Mouse (Mus musculus) intestine, embryonic 15.5 days (tissue): ENCODE measurements around the gene Itih5. TPM values are rescaled to one million over a fixed set of nuclear protein-coding genes. Genes with fewer than 3 reads are reported as not detected.

Experiments
- ATAC-seq: fragments of 200-750 bp; cut with Nextera tagmentation; 2 replicates; pipeline ENCODE4 v1.8.0; 2017; ENCODE audit warnings: moderate TSS enrichment, moderate library complexity
- H3K27ac ChIP-seq: fragments of 300-500 bp; sonication (generic); 2 replicates; pipeline ENCODE4 v1.5.1; 2015; ENCODE audit warnings: mild to moderate bottlenecking, inconsistent platforms
- H3K27me3 ChIP-seq: fragments of 300-500 bp; sonication (generic); replicated peaks from 2 replicates; pipeline ENCODE4 v1.6.1; 2015; ENCODE audit warnings: inconsistent platforms
- H3K36me3 ChIP-seq: fragments of 300-500 bp; sonication (generic); 2 replicates; pipeline ENCODE4 v1.6.1; 2015; ENCODE audit warnings: inconsistent platforms
- H3K4me1 ChIP-seq: fragments of 300-500 bp; sonication (generic); replicated peaks from 2 replicates; pipeline ENCODE4 v1.6.1; 2015; ENCODE audit warnings: inconsistent platforms
- H3K4me2 ChIP-seq: fragments of 300-500 bp; sonication (generic); replicated peaks from 2 replicates; pipeline ENCODE4 v1.6.1; 2015; ENCODE audit warnings: mild to moderate bottlenecking, inconsistent platforms
- H3K4me3 ChIP-seq: fragments of 300-500 bp; sonication (generic); replicated peaks from 2 replicates; pipeline ENCODE4 v1.5.1; 2015; ENCODE audit warnings: inconsistent platforms
- H3K9ac ChIP-seq: fragments of 300-500 bp; sonication (generic); 2 replicates; pipeline ENCODE4 v1.6.1; 2015; ENCODE audit warnings: inconsistent platforms
- H3K9me3 ChIP-seq: fragments of 300-500 bp; sonication (generic); 2 replicates; pipeline ENCODE4 v1.6.1; 2016; ENCODE audit warnings: inconsistent platforms
- WGBS: fragments of 180-500 bp; shearing (Covaris S2); methylation state at CpG from one replicate; pipeline ENCODE4 v1.1.7; 2015; 5-methylcytosine and 5-hydroxymethylcytosine counted together
- polyA plus RNA-seq: library from polyadenylated mRNA; unstranded; fragments of >200 nt; fragmentation: Nextera tagmentation; extraction: Ambion mirVana; gene quantifications from 2 replicates; pipeline ENCODE4 v1.2.1, GENCODE M21; 2015

Itih5 gene
- polyA plus RNA-seq, 1 experiment from 2014 or later, result 12.1 TPM

GRCm38 (mm10) chr2:10273541-10274050 lies 120.2 kb downstream of the Itih5 start:
- no peak overlapping the region for H3K9ac ChIP-seq
- no peaks in the 10 kb centered on the region for H3K36me3 ChIP-seq
- peaks cover 6% of the 10 kb centered on the region; the same call in 1 of the 2 replicates for H3K4me1 ChIP-seq
- H3K27me3 ChIP-seq, result no peaks in the 10 kb centered on the region
- H3K4me3 ChIP-seq, result no peak overlapping the region
- no peak overlapping the region for H3K4me2 ChIP-seq
- H3K9me3 ChIP-seq, result no peaks in the 10 kb centered on the region
- no peak for ATAC-seq
- 86% methylated on average over 3 of the region's 3 CpGs for WGBS
- H3K27ac ChIP-seq, result no peak overlapping the region

GRCm38 (mm10) chr2:10276194-10276593 lies 122.8 kb downstream of the Itih5 start:
- Histone ChIP-seq H3K4me1 (peaks cover 6% of the 10 kb centered on the region; the same call in 1 of the 2 replicates), H3K9ac (no peak overlapping the region), H3K27me3 (no peaks in the 10 kb centered on the region), H3K27ac (no peak overlapping the region), H3K4me2 (no peak overlapping the region), H3K9me3 (no peaks in the 10 kb centered on the region), H3K36me3 (no peaks in the 10 kb centered on the region), H3K4me3 (no peak overlapping the region)
- ATAC-seq, result peak; percentile 85
- WGBS, result 25% methylated on average over 2 of the region's 2 CpGs

GRCm38 (mm10) chr2:10283686-10284085 lies 130.3 kb downstream of the Itih5 start:
- whole genome bisulfite sequencing, result 45% methylated on average over 5 of the region's 5 CpGs
- Histone ChIP-seq H3K9ac (no peak overlapping the region), H3K36me3 (no peaks in the 10 kb centered on the region), H3K9me3 (no peaks in the 10 kb centered on the region), H3K27me3 (no peaks in the 10 kb centered on the region), H3K27ac (no peak overlapping the region), H3K4me2 (no peak overlapping the region), H3K4me3 (no peak overlapping the region), H3K4me1 (no peaks in the 10 kb centered on the region)
- no peak for ATAC-seq

GRCm38 (mm10) chr2:10284636-10285270 lies 131.4 kb downstream of the Itih5 start:
- no peaks in the 10 kb centered on the region for H3K36me3 ChIP-seq
- no peak for ATAC-seq
- WGBS, result 22% methylated on average over 10 of the region's 10 CpGs

GRCm38 (mm10) chr2:10285975-10286374 lies 132.6 kb downstream of the Itih5 start:
- Histone ChIP-seq H3K9me3 (no peaks in the 10 kb centered on the region), H3K27ac (no peak overlapping the region), H3K27me3 (no peaks in the 10 kb centered on the region), H3K9ac (no peak overlapping the region), H3K36me3 (no peaks in the 10 kb centered on the region), H3K4me2 (no peak overlapping the region), H3K4me1 (no peaks in the 10 kb centered on the region), H3K4me3 (no peak overlapping the region)
- ATAC-seq, result no peak
- 42% methylated on average over 13 of the region's 13 CpGs for WGBS

More at GRCm38 (mm10) chr2:10284636-10285270, 131.4 kb downstream of the Itih5 start:
- H3K9ac ChIP-seq, result no peak overlapping the region
- H3K9me3 ChIP-seq, result no peaks in the 10 kb centered on the region
- H3K4me3 ChIP-seq, result no peak overlapping the region
- H3K4me2 ChIP-seq, result no peak overlapping the region
- no peaks in the 10 kb centered on the region for H3K4me1 ChIP-seq
- no peaks in the 10 kb centered on the region for H3K27me3 ChIP-seq
- no peak overlapping the region for H3K27ac ChIP-seq

GRCm38 (mm10) chr2:10288142-10288831 lies 134.9 kb downstream of the Itih5 start:
- Histone ChIP-seq H3K4me2 (0 out of 2 replicates have a peak overlapping the region, but pooled peaks have one; percentile 19), H3K27me3 (no peaks in the 10 kb centered on the region), H3K9me3 (no peaks in the 10 kb centered on the region), H3K4me1 (no peaks in the 10 kb centered on the region), H3K4me3 (no peak overlapping the region), H3K9ac (no peak overlapping the region), H3K36me3 (no peaks in the 10 kb centered on the region), H3K27ac (no peak overlapping the region)
- peak; percentile 70 for ATAC-seq
- 11% methylated on average over 12 of the region's 12 CpGs for WGBS

GRCm38 (mm10) chr2:10288881-10289280 lies 135.5 kb downstream of the Itih5 start:
- no peaks in the 10 kb centered on the region for H3K9me3 ChIP-seq
- H3K27me3 ChIP-seq, result no peaks in the 10 kb centered on the region
- no peak overlapping the region for H3K4me2 ChIP-seq
- no peaks in the 10 kb centered on the region for H3K36me3 ChIP-seq
- no peak overlapping the region for H3K9ac ChIP-seq
- WGBS, result 0% methylated on average over 1 of the region's 1 CpGs
- H3K27ac ChIP-seq, result no peak overlapping the region
- H3K4me1 ChIP-seq, result no peaks in the 10 kb centered on the region
- peak; percentile 12; the same call in 1 of the 2 replicates for ATAC-seq
- H3K4me3 ChIP-seq, result no peak overlapping the region

- Histone ChIP-seq H3K4me3 (no peak overlapping the region), H3K27ac (no peak overlapping the region), H3K9ac (no peak overlapping the region), H3K36me3 (no peaks in the 10 kb centered on the region), H3K9me3 (no peaks in the 10 kb centered on the region), H3K4me2 (no peak overlapping the region), H3K4me1 (no peaks in the 10 kb centered on the region), H3K27me3 (no peaks in the 10 kb centered on the region)
- 76% methylated on average over 7 of the region's 7 CpGs for WGBS
- no peak for ATAC-seq
Measured at GRCm38 (mm10) chr2:10290115-10290514, 136.7 kb downstream of the Itih5 start.

GRCm38 (mm10) chr2:10293556-10294206 lies 140.3 kb downstream of the Itih5 start:
- Histone ChIP-seq H3K4me3 (no peak overlapping the region), H3K4me1 (no peaks in the 10 kb centered on the region), H3K36me3 (no peaks in the 10 kb centered on the region), H3K4me2 (no peak overlapping the region), H3K9me3 (no peaks in the 10 kb centered on the region), H3K27me3 (no peaks in the 10 kb centered on the region), H3K9ac (no peak overlapping the region), H3K27ac (no peak overlapping the region)
- WGBS, result 48% methylated on average over 10 of the region's 10 CpGs
- ATAC-seq, result no peak

GRCm38 (mm10) chr2:10295908-10296307 lies 142.5 kb downstream of the Itih5 start:
- H3K4me2 ChIP-seq, result peak overlapping the region; percentile 35
- WGBS, result 7% methylated on average over 11 of the region's 11 CpGs
- no peaks in the 10 kb centered on the region for H3K36me3 ChIP-seq
- H3K4me1 ChIP-seq, result no peaks in the 10 kb centered on the region; the same call in 1 of the 2 replicates
- no peak overlapping the region for H3K4me3 ChIP-seq
- no peak overlapping the region for H3K27ac ChIP-seq
- no peak for ATAC-seq
- H3K27me3 ChIP-seq, result no peaks in the 10 kb centered on the region
- no peak overlapping the region for H3K9ac ChIP-seq
- H3K9me3 ChIP-seq, result no peaks in the 10 kb centered on the region

- no peaks in the 10 kb centered on the region for H3K27me3 ChIP-seq
- no peaks in the 10 kb centered on the region; the same call in 1 of the 2 replicates for H3K4me1 ChIP-seq
- H3K36me3 ChIP-seq, result no peaks in the 10 kb centered on the region
- no peak for ATAC-seq
- WGBS, result 60% methylated on average over 7 of the region's 7 CpGs
- H3K4me2 ChIP-seq, result no peak overlapping the region
- no peaks in the 10 kb centered on the region for H3K9me3 ChIP-seq
- no peak overlapping the region for H3K9ac ChIP-seq
- no peak overlapping the region for H3K4me3 ChIP-seq
- H3K27ac ChIP-seq, result no peak overlapping the region
Measured at GRCm38 (mm10) chr2:10300244-10300643, 146.9 kb downstream of the Itih5 start.

GRCm38 (mm10) chr2:10300771-10301170 lies 147.4 kb downstream of the Itih5 start:
- 37% methylated on average over 10 of the region's 10 CpGs for WGBS
- no peak overlapping the region for H3K9ac ChIP-seq
- no peaks in the 10 kb centered on the region for H3K36me3 ChIP-seq
- no peaks in the 10 kb centered on the region for H3K27me3 ChIP-seq
- peak; percentile 71 for ATAC-seq
- H3K4me1 ChIP-seq, result no peaks in the 10 kb centered on the region; the same call in 1 of the 2 replicates
- H3K4me2 ChIP-seq, result peak overlapping the region; percentile 44
- no peak overlapping the region for H3K27ac ChIP-seq
- no peaks in the 10 kb centered on the region for H3K9me3 ChIP-seq
- H3K4me3 ChIP-seq, result 0 out of 2 replicates have a peak overlapping the region, but pooled peaks have one; percentile 11
